9 mouse cellular contexts compared by ENCODE assay signal in the genomic region with DNA sequence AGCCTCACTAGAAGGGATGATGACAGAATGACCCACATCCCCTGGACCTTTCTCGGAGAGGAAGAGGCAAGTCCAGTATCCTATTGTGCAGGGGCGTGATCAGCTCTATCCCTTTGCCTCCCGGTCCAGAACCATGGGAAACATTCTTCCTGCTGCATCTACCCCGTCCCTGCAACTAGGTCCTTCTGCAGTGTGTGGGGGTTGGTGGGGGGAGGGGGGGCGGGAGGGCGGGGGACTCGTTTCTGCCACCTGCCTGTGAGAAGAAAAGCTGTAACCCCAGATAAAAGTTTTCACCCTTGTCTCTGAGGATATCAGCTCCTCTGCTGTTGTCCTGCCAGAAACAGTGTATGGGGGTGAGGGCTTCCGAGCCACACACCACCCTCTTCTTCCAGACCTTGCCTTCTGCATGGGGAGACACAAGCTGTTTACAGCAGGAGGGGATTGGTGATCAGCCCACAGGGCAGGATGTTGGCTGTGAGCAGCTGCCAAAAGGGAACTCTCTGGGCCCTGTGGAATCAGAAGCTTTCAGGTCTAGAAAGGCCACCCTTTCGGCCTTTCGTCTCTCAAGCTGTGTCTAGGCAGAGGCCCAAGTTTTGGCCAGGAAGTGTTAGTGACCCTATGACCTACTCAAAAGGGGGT. TPM values are rescaled to one million over a fixed set of nuclear protein-coding genes. Genes with fewer than 3 reads are reported as not detected.
DNase-seq lines count a peak whose midpoint lies in the region; ATAC-seq and TF ChIP-seq lines count a peak whose summit lies in the region.
"Had no signal": no experiment of that assay in that cellular context is flagged by ENCODE, and none has a peak within 500 bp of the region (broad histone marks: within the 10 kb centered on the region; RNA-seq: fewer than 3 reads in every experiment).

No protein-coding gene starts in this region.

- no peaks in the 10 kb centered on the region for H3K9me3 ChIP-seq in forebrain, embryonic 13.5 days (replicated peaks)
- no peaks in the 10 kb centered on the region for H3K9me3 ChIP-seq in hindbrain, embryonic 16.5 days (ENCODE audit: control insufficient read depth, low read length)
- no peaks in the 10 kb centered on the region for H3K9me3 ChIP-seq in liver, embryonic 13.5 days (replicated peaks)
- H3K9me3 ChIP-seq in neural tube, embryonic 14.5 days (ENCODE audit: control insufficient read depth, low read length) = no peaks in the 10 kb centered on the region

- peak overlapping the region; percentile 67 for H3K4me3 ChIP-seq in testis, adult 2 months (ENCODE audit: control insufficient read depth, low read depth, low read length)
- H3K4me3 ChIP-seq in forebrain, embryonic 13.5 days = peak overlapping the region; percentile 51
- H3K4me3 ChIP-seq in hindbrain, embryonic 16.5 days (ENCODE audit: low read length) = peak overlapping the region; percentile 56
- H3K4me3 ChIP-seq in liver, embryonic 13.5 days (replicated peaks) = peak overlapping the region; percentile 64
- peak overlapping the region; percentile 52 for H3K4me3 ChIP-seq in neural tube, embryonic 14.5 days (ENCODE audit: low read depth, low read length)

- H3K9ac ChIP-seq in forebrain, embryonic 13.5 days = peak overlapping the region; percentile 70
- H3K9ac ChIP-seq in hindbrain, embryonic 16.5 days (ENCODE audit: low read depth, low read length) = peak overlapping the region; percentile 77
- peak overlapping the region; percentile 67 for H3K9ac ChIP-seq in liver, embryonic 13.5 days
- H3K9ac ChIP-seq in neural tube, embryonic 14.5 days (replicated peaks; ENCODE audit: low read depth, low read length) = peak overlapping the region; percentile 60

- no peak overlapping the region for H3K27ac ChIP-seq in testis, adult 2 months (ENCODE audit: control insufficient read depth, insufficient read depth, low read depth, low read length)
- H3K27ac ChIP-seq in forebrain, embryonic 13.5 days = no peak overlapping the region; the same call in 1 of the 2 replicates
- peak overlapping the region; percentile 66 for H3K27ac ChIP-seq in hindbrain, embryonic 16.5 days (ENCODE audit: low read depth, low read length)
- H3K27ac ChIP-seq in liver, embryonic 13.5 days = peak overlapping the region; percentile 20; the same call in 1 of the 2 replicates
- H3K27ac ChIP-seq in neural tube, embryonic 14.5 days (ENCODE audit: low read depth, low read length) = peak overlapping the region; percentile 39
- H3K27ac ChIP-seq: macrophage had no signal

- 12% methylated on average over 9 of the region's 10 CpGs for WGBS in forebrain, embryonic 13.5 days
- 13% methylated on average over 10 of the region's 10 CpGs for WGBS in hindbrain, embryonic 16.5 days
- 13% methylated on average over 10 of the region's 10 CpGs for WGBS in liver, embryonic 13.5 days (ENCODE audit: insufficient replicate concordance)
- WGBS in neural tube, embryonic 14.5 days = 21% methylated on average over 10 of the region's 10 CpGs

- H3K27me3 ChIP-seq in testis, adult 2 months (ENCODE audit: control insufficient read depth, insufficient read depth, low read length) = no peaks in the 10 kb centered on the region
- H3K27me3 ChIP-seq in forebrain, embryonic 13.5 days = peaks cover 11% of the 10 kb centered on the region; the same call in 1 of the 2 replicates
- no peaks in the 10 kb centered on the region for H3K27me3 ChIP-seq in hindbrain, embryonic 16.5 days (replicated peaks; ENCODE audit: control insufficient read depth, insufficient read depth, low read length)
- no peaks in the 10 kb centered on the region; the same call in none of the 2 replicates for H3K27me3 ChIP-seq in liver, embryonic 13.5 days
- no peaks in the 10 kb centered on the region for H3K27me3 ChIP-seq in neural tube, embryonic 14.5 days (ENCODE audit: control insufficient read depth, insufficient read depth, low read length)

- H3K4me2 ChIP-seq in forebrain, embryonic 13.5 days = peak overlapping the region; percentile 83
- peak overlapping the region; percentile 79 for H3K4me2 ChIP-seq in hindbrain, embryonic 16.5 days (ENCODE audit: low read length)
- peak overlapping the region; percentile 87 for H3K4me2 ChIP-seq in liver, embryonic 13.5 days
- peak overlapping the region; percentile 89 for H3K4me2 ChIP-seq in neural tube, embryonic 14.5 days (ENCODE audit: low read depth, low read length)

- no peak for DNase-seq in testis, postnatal 14 days (ENCODE audit: low spot score)
- peak; percentile 8 for DNase-seq in liver, embryonic 13.5 days
- no peak for DNase-seq in gastrocnemius, adult 8-10 months (ENCODE audit: low spot score in 2 of 2)

- peak; percentile 48 for ATAC-seq in forebrain, embryonic 13.5 days
- peak; percentile 67 for ATAC-seq in hindbrain, embryonic 16.5 days
- ATAC-seq in liver, embryonic 13.5 days (ENCODE audit: low read depth) = peak; percentile 57
- peak; percentile 47; the same call in 1 of the 2 replicates for ATAC-seq in neural tube, embryonic 14.5 days (ENCODE audit: low read depth)
- ATAC-seq in erythroid progenitor cell, adult 5-6 weeks (replicated peaks; ENCODE audit: low FRiP score, poor library complexity, severe bottlenecking) = no peak

- TF ChIP-seq CTCF in testis, adult 2 months (IDR thresholded peaks at IDR 0.05; ENCODE audit: control insufficient read depth, insufficient read depth, insufficient replicate concordance, low read depth, low read length) = no peak

- TF ChIP-seq POLR2A in testis, adult 2 months (IDR thresholded peaks at IDR 0.05; ENCODE audit: control insufficient read depth, low read depth, low read length) = no peak

- H3K36me3 ChIP-seq in testis, adult 2 months (ENCODE audit: control insufficient read depth, insufficient read depth, low read length) = no peaks in the 10 kb centered on the region
- H3K36me3 ChIP-seq in forebrain, embryonic 13.5 days (ENCODE audit: poor library complexity, severe bottlenecking) = no peaks in the 10 kb centered on the region
- no peaks in the 10 kb centered on the region for H3K36me3 ChIP-seq in hindbrain, embryonic 16.5 days (ENCODE audit: control insufficient read depth, insufficient read depth, low read length)
- H3K36me3 ChIP-seq in liver, embryonic 13.5 days = no peaks in the 10 kb centered on the region
- no peaks in the 10 kb centered on the region for H3K36me3 ChIP-seq in neural tube, embryonic 14.5 days (ENCODE audit: control insufficient read depth, insufficient read depth, low read length)

- peaks cover 2% of the 10 kb centered on the region for H3K4me1 ChIP-seq in testis, adult 2 months (ENCODE audit: control insufficient read depth, insufficient read depth, low read length)
- H3K4me1 ChIP-seq in forebrain, embryonic 13.5 days = peaks cover 15% of the 10 kb centered on the region
- peaks cover 11% of the 10 kb centered on the region for H3K4me1 ChIP-seq in hindbrain, embryonic 16.5 days (ENCODE audit: control insufficient read depth, insufficient read depth, low read depth, low read length)
- peaks cover 24% of the 10 kb centered on the region for H3K4me1 ChIP-seq in liver, embryonic 13.5 days (replicated peaks)
- H3K4me1 ChIP-seq in neural tube, embryonic 14.5 days (ENCODE audit: control insufficient read depth, insufficient read depth, low read length) = peaks cover 8% of the 10 kb centered on the region; the same call in 1 of the 2 replicates

RNA-seq across cellular contexts. Expression of a gene that starts 10.4 kb away (rescaled TPM):
- 159 and 174 TPM in 2 replicates for polyA plus RNA-seq in testis, adult 2 months (2012; rRNA removed)
- polyA plus RNA-seq in forebrain, embryonic 13.5 days (2015; fragmentation: Nextera tagmentation; extraction: Ambion mirVana) = 12.0 and 13.4 TPM in 2 replicates
- 43.4 and 47.7 TPM in 2 replicates for polyA plus RNA-seq in hindbrain, embryonic 16.5 days (2015; fragmentation: Nextera tagmentation; extraction: Ambion mirVana)
- 11.2 and 14.9 TPM in 2 replicates for polyA plus RNA-seq in liver, embryonic 13.5 days (2015; fragmentation: Nextera tagmentation; extraction: Ambion mirVana)
- 24.8 and 30.0 TPM in 2 replicates for polyA plus RNA-seq in neural tube, embryonic 14.5 days (2014; fragmentation: Nextera tagmentation; extraction: Ambion mirVana)
- 10 to 100 TPM in 1 of 4 experiments, 1 to 10 TPM in 3; 4.2 to 13.6 (median 8.2) TPM for total RNA-seq in gastrocnemius, adult 8-10 months (2022)
- not detected in 2 replicates for total RNA-seq in erythroid progenitor cell, adult 5-6 weeks (2015; ENCODE audit: low replicate concordance)
- 2.7 and 4.7 TPM in 2 replicates for total RNA-seq in erythroid progenitor cell, adult 5-6 weeks (2017; ENCODE audit: low replicate concordance)
- polyA plus RNA-seq: macrophage had no signal

RNA-seq across cellular contexts. Expression of a gene that starts 12.6 kb away (rescaled TPM):
- 92.8 and 97.9 TPM in 2 replicates for polyA plus RNA-seq in testis, adult 2 months (2012; rRNA removed)
- not detected in 2 replicates for polyA plus RNA-seq in forebrain, embryonic 13.5 days (2015; fragmentation: Nextera tagmentation; extraction: Ambion mirVana)
- not detected in 2 replicates for polyA plus RNA-seq in hindbrain, embryonic 16.5 days (2015; fragmentation: Nextera tagmentation; extraction: Ambion mirVana)
- not detected in 2 replicates for polyA plus RNA-seq in liver, embryonic 13.5 days (2015; fragmentation: Nextera tagmentation; extraction: Ambion mirVana)
- polyA plus RNA-seq in neural tube, embryonic 14.5 days (2014; fragmentation: Nextera tagmentation; extraction: Ambion mirVana) = not detected in 2 replicates
- total RNA-seq in gastrocnemius, adult 8-10 months (2022) = not detected
- not detected in 2 replicates for total RNA-seq in erythroid progenitor cell, adult 5-6 weeks (2015; ENCODE audit: low replicate concordance)
- not detected in 2 replicates for total RNA-seq in erythroid progenitor cell, adult 5-6 weeks (2017; ENCODE audit: low replicate concordance)
- polyA plus RNA-seq: macrophage had no signal

RNA-seq across cellular contexts. Expression of a gene that starts 12.9 kb away (rescaled TPM):
- polyA plus RNA-seq in testis, adult 2 months (2012; rRNA removed) = 33.6 and 33.7 TPM in 2 replicates
- 49.2 and 54.6 TPM in 2 replicates for polyA plus RNA-seq in forebrain, embryonic 13.5 days (2015; fragmentation: Nextera tagmentation; extraction: Ambion mirVana)
- 40.3 and 51.6 TPM in 2 replicates for polyA plus RNA-seq in hindbrain, embryonic 16.5 days (2015; fragmentation: Nextera tagmentation; extraction: Ambion mirVana)
- 9.4 and 12.2 TPM in 2 replicates for polyA plus RNA-seq in liver, embryonic 13.5 days (2015; fragmentation: Nextera tagmentation; extraction: Ambion mirVana)
- polyA plus RNA-seq in neural tube, embryonic 14.5 days (2014; fragmentation: Nextera tagmentation; extraction: Ambion mirVana) = 51.0 and 66.8 TPM in 2 replicates
- total RNA-seq in gastrocnemius, adult 8-10 months (2022) = 10 to 100 TPM in 3 of 4 experiments, 1 to 10 TPM in 1; 9.8 to 12.6 (median 11.4) TPM
- total RNA-seq in erythroid progenitor cell, adult 5-6 weeks (2015; ENCODE audit: low replicate concordance) = 5.4 and 15.1 TPM in 2 replicates
- total RNA-seq in erythroid progenitor cell, adult 5-6 weeks (2017; ENCODE audit: low replicate concordance) = 13.1 and 15.1 TPM in 2 replicates

RNA-seq across cellular contexts. Expression of a gene that starts 37.9 kb away (rescaled TPM):
- 89.4 and 90.3 TPM in 2 replicates for polyA plus RNA-seq in testis, adult 2 months (2012; rRNA removed)
- polyA plus RNA-seq in forebrain, embryonic 13.5 days (2015; fragmentation: Nextera tagmentation; extraction: Ambion mirVana) = 0.27 and 0.53 TPM in 2 replicates
- polyA plus RNA-seq in hindbrain, embryonic 16.5 days (2015; fragmentation: Nextera tagmentation; extraction: Ambion mirVana) = 0.34 and 0.45 TPM in 2 replicates
- 0.03 TPM in 1 of 2 replicates, not detected in the other for polyA plus RNA-seq in liver, embryonic 13.5 days (2015; fragmentation: Nextera tagmentation; extraction: Ambion mirVana)
- polyA plus RNA-seq in neural tube, embryonic 14.5 days (2014; fragmentation: Nextera tagmentation; extraction: Ambion mirVana) = 0.33 and 0.62 TPM in 2 replicates
- under 1 TPM in 1 of 4 experiments, not detected in 3; 0.09 TPM for total RNA-seq in gastrocnemius, adult 8-10 months (2022)
- not detected in 2 replicates for total RNA-seq in erythroid progenitor cell, adult 5-6 weeks (2015; ENCODE audit: low replicate concordance)
- not detected in 2 replicates for total RNA-seq in erythroid progenitor cell, adult 5-6 weeks (2017; ENCODE audit: low replicate concordance)
- polyA plus RNA-seq: macrophage had no signal

Comparison
In these comparisons a context has a peak if more than half of its experiments do, and no peak if none do; other contexts are left out.
1. H3K27ac ChIP-seq: peak in hindbrain, embryonic 16.5 days (single experiment), liver, embryonic 13.5 days (single experiment) and neural tube, embryonic 14.5 days (single experiment); none in testis, adult 2 months (single experiment) and forebrain, embryonic 13.5 days (single experiment).
2. RNA of a gene that starts 12.6 kb away (polyA plus RNA-seq): 92.8 to 97.9 TPM in testis, adult 2 months; not detected in forebrain, embryonic 13.5 days, not detected in hindbrain, embryonic 16.5 days, not detected in liver, embryonic 13.5 days and not detected in neural tube, embryonic 14.5 days; every median in the first group is over 10 times any median in the second.
3. Peak in every context shown above with its lines, with median percentiles within 50 percentile points of each other: H3K4me3 ChIP-seq, H3K4me2 ChIP-seq and H3K9ac ChIP-seq.